Mouse (Mus musculus) cortical plate, adult 2 months (tissue): ENCODE results near the gene Pnck. TPM values are rescaled to one million over a fixed set of nuclear protein-coding genes. Genes with fewer than 3 reads are reported as not detected.
A peak's percentile ranks its signal among the peaks of the same experiment; 100 is the strongest.

Experiments
- H3K27ac ChIP-seq: fragments of 200-500 bp; 2 replicates; pipeline ENCODE4 v1.5.1; 2012; ENCODE audit warnings: low read length, control low read depth, inconsistent platforms; ENCODE audit not compliant: insufficient read depth
- H3K4me1 ChIP-seq: fragments of 200-500 bp; 2 replicates; pipeline ENCODE4 v1.6.1; 2011; ENCODE audit warnings: low read length; ENCODE audit not compliant: control insufficient read depth, insufficient read depth
- H3K4me3 ChIP-seq: fragments of 200-500 bp; 2 replicates; pipeline ENCODE4 v1.5.1; 2011; ENCODE audit warnings: mild to moderate bottlenecking, low read length, control low read depth; ENCODE audit not compliant: insufficient read depth
- CTCF ChIP-seq: fragments of 200-500 bp; IDR thresholded peaks from 2 replicates; pipeline ENCODE4 v1.5.1; 2011; ENCODE audit warnings: mild to moderate bottlenecking, control low read depth, low read length; ENCODE audit not compliant: insufficient read depth; ENCODE audit errors: extremely low read depth
- POLR2A ChIP-seq: fragments of 200-500 bp; IDR thresholded peaks from 2 replicates; pipeline ENCODE4 v1.6.1; 2011; ENCODE audit warnings: mild to moderate bottlenecking, low read length, control low read depth; ENCODE audit not compliant: insufficient read depth; ENCODE audit errors: extremely low read depth
- polyA plus RNA-seq: library from polyadenylated mRNA; depleted of rRNA; stranded (reverse); fragments of >200 nt; gene quantifications from 2 replicates; pipeline ENCODE4 v1.2.3, GENCODE M21; 2012; rRNA removed

Pnck gene
- polyA plus RNA-seq: 90.2 and 98.5 TPM in 2 replicates

DNA sequence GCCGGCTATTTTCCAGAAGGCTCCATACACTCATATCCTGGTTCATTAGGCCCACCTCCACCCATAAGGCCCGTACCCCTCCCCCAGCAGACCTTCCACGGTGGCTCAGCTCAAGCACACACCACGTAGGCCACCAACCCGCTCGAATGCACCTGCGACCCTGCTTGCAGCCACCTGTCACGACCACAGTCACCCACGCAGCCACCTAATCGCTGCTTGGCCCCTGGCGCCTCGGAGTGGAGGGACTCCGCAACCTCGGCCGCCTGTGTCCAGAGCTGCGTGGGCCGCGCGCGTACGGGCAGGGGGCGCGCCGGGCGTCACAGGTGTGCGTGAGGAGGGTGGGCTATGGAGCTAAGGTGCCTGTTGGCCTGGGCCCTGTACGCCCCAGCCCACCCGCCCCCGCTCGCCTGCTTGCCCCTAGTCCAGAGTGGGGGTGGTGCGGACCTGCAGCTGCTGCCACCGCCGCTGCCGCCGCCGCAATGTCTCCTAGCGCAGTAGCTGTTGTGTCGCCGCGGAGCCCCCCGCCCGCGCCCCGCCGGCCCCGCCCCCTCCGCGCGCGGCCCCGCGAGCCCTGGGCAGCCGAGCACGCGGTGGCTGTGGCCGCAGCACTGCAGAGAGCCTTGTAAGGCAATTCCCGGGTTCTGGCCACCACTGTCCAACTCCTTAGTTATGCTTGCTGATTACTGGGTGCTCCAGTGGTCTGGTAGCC lies at the start of gene Pnck:
Pnck (minus strand) TSS at position 543 of the 709 bp plus-strand sequence.
- H3K4me3 ChIP-seq: peak within 1 kb of the TSS; percentile 64
- peak within 1 kb of the TSS; percentile 96 for H3K27ac ChIP-seq
- H3K4me1 ChIP-seq: peaks cover 7% of the 10 kb centered on the region
- TF ChIP-seq CTCF (no peak), POLR2A (no peak)

DNA sequence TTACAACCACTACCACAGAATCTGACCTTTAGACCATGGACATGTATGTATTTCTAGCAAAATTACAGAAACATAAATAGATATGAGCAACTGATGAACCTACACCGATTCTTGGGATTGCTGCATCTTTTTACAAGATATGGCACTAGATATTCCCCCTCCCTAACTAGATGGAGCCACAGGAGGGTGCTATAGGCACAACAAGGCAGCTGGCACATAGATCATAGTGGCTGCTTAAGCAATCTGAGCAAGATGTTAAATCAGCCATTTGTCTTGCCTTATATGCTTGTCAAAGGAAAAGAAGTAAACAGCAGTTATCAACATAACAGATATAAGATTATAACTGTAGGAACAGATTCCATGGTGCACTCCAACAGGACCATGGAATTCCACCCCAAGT lies 40.6 kb upstream of the Pnck start:
- TF ChIP-seq CTCF (peak; percentile 39), POLR2A (no peak)
- Histone ChIP-seq H3K4me1 (no peaks in the 10 kb centered on the region), H3K27ac (no peak overlapping the region), H3K4me3 (no peak overlapping the region)

DNA sequence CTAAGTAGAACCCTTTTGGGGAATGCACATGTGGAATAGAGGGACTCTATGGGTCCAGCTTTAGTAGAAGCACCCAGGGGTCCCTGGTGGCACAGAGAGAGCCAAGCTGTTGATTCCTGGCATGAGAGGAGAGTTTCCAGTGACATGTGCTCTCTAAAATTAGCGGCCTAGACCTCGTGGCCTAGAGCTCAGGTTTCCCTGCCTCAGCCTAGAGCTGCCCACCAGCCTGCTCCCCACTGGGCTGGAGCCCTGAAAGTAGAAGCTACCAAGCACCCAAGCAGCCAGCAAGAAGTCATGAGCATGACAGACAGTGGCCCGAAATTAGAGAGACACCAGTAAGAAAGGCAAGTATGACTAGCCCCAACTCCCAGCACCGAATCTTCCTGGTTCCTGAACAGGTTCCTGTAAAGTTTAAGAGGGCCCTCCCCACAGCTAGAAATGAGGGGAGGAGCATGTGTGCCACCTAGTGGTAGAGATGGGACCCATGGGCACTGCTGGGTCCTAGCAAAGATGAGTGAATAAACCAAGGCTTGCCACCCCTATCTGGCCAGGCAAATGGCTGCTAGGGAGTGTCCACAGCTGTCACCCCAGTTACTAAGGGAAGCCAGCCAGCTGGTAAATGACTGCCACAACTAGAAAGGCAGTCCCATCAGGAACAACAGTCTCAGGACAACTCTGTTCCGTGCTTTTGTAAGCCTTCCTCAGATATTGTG lies 31.2 kb upstream of the Pnck start:
- TF ChIP-seq CTCF (peak; percentile 67), POLR2A (no peak)
- H3K4me3 ChIP-seq: no peak overlapping the region
- no peaks in the 10 kb centered on the region for H3K4me1 ChIP-seq

DNA sequence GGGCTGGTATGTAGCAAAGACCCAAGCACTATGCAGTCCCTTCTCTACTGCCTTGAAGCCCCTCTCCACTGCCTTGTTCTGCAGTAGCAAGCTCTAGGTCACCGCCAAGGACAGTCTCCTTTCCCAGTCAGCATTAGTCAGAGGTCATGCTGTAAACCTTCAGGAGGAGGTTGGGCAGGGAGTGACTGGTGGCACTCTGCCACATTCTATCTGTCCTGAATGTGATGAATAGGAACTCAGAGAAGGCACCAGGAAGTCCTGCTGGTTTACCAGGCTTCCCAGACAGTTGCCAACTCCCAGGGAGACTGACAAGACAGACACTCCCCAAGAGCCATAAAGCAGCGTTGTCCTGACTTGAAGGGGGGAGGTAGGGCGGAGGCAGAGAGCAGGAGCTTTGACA lies 25.7 kb upstream of the Pnck start:
- Histone ChIP-seq H3K27ac (no peak overlapping the region), H3K4me1 (no peaks in the 10 kb centered on the region), H3K4me3 (no peak overlapping the region)
- no peak for TF ChIP-seq POLR2A
- no peak for TF ChIP-seq CTCF

More for the DNA sequence above, 31.2 kb upstream of the Pnck start:
- H3K27ac ChIP-seq: no peak overlapping the region

DNA sequence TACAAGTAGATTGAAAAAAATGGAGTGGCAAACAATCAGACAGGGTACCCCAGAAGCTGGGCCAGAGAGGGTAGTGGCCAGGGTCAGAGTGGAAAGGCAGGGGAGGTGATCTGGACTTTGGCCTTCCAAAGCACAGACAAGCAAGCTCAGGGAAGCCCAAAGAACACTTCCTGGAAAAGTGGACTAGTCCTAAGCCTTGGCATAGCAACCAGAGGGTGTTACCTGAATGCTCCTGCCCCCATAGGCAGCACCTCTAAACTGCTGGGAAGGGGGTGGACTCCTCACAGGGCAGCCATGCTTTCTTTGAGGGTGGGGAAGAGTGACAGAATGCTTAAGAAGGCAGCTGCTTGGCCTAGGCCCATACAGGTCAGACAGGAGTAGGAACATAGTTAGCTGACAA lies 25.1 kb upstream of the Pnck start:
- Histone ChIP-seq H3K27ac (no peak overlapping the region), H3K4me1 (no peaks in the 10 kb centered on the region), H3K4me3 (no peak overlapping the region)
- no peak for TF ChIP-seq CTCF

DNA sequence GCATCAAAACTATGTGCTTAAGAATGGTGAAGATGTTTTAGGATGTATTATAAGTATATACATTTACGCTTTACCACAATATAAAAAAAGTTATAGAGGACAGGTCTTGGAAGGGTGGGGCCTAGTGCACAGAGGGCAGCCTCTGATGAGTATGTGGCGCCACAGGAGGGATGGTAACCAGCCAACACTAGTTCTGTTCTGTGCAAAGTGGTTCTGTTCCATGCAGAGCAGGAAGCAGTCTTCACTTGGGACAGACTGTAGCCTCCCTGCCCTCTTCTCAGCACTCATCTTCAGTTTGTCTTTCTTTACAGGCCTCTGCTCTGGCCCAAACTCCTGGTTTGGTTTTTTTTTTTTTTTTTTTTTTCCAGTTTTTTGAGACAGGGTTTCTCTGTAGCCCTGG lies 24.2 kb upstream of the Pnck start:
- Histone ChIP-seq H3K4me1 (no peaks in the 10 kb centered on the region), H3K4me3 (no peak overlapping the region), H3K27ac (no peak overlapping the region)
- no peak for TF ChIP-seq POLR2A
- TF ChIP-seq CTCF: no peak

DNA sequence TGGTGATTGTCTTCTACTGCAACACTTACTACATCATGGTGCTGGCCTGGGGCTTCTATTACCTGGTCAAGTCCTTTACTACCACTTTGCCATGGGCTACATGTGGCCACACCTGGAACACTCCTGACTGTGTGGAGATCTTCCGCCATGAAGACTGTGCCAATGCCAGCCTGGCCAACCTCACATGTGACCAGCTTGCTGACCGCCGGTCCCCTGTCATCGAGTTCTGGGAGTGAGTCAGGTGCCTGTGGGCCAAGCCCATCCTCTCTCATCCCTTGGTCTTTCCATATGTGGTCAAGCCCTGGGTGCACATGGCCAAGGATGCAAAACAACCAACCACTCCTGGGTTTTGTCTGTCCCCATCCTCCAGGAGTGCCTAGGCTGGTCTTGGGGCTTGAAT lies 16.8 kb upstream of the Pnck start:
- Histone ChIP-seq H3K27ac (no peak overlapping the region), H3K4me3 (no peak overlapping the region), H3K4me1 (peaks cover 2% of the 10 kb centered on the region; the same call in 1 of the 2 replicates)
- no peak for TF ChIP-seq POLR2A
- TF ChIP-seq CTCF: no peak

DNA sequence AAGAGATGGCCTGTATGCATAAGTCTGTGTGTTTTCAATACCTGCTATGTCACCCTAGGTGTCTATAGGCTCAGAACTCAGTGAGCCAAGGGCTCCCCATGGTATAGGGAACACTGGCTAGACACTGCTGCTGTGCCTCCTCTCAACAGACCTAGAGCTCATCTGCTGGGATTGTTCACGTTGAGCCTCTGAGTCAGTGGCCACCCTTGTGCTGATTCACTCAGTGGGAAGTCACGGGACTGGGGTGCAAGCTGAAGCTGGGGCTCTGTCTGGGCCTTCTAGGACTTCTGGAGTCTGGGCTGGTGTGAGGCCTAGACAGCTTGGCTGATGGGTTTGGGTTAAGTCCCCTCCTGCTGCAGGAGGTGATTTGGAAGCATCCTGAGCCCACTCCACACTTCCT lies 15.3 kb upstream of the Pnck start:
- Histone ChIP-seq H3K4me3 (peak overlapping the region; percentile 87), H3K4me1 (peaks cover 2% of the 10 kb centered on the region; the same call in 1 of the 2 replicates), H3K27ac (0 out of 2 replicates have a peak overlapping the region, but pooled peaks have one; percentile 32)
- TF ChIP-seq CTCF (no peak), POLR2A (no peak)

DNA sequence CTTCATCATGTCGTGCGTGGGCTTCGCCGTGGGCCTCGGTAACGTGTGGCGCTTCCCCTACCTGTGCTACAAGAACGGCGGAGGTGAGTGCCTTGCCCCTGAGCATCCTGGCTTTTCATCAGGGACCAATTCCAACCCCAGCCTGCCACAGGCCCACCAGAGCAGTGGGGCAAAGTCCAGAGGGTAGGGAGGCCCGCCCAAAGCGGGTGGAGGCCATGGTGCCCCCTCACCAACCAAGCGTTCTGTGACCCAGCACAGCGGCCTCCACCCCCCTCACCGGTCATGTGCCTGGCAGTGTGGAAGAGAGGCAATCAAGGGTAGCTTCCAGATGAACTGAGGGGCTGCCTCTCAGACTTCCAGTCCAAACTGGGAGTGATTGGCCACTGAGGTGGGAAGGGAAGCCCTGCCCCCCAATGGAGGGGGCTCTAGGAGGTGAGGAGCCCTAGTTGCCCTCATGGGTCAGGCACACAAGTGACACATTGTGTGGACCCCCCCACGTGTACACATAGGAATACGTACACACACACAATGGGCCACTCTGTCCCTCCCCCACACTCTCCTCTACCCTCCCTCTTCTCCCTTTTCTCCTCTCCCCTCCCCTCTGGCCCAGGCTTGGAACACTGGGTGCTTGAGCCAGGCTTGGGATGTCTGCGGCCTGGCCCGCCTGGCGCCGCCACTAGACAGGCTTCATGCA lies 14.2 kb upstream of the Pnck start:
- TF ChIP-seq CTCF: no peak
- Histone ChIP-seq H3K4me3 (peak overlapping the region; percentile 87), H3K27ac (peak overlapping the region; percentile 90), H3K4me1 (peaks cover 2% of the 10 kb centered on the region; the same call in 1 of the 2 replicates)

DNA sequence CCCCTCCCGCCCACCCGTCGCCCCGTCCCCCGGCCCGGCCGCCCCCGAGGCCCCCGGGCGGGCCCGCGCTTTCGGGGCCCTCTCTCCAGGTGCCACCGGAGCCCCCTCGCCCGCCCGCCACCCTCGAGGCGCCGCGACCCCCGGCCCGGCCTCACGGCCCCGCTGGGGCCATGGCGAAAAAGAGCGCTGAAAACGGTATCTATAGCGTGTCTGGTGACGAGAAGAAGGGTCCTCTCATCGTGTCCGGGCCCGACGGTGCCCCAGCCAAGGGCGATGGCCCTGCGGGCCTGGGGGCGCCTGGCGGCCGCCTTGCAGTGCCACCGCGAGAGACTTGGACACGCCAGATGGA lies 13.7 kb upstream of the Pnck start:
- Histone ChIP-seq H3K4me3 (peak overlapping the region; percentile 87), H3K4me1 (peaks cover 2% of the 10 kb centered on the region; the same call in 1 of the 2 replicates), H3K27ac (peak overlapping the region; percentile 90; the same call in 1 of the 2 replicates)
- TF ChIP-seq CTCF: no peak
- TF ChIP-seq POLR2A: no peak
